Mouse (Mus musculus) embryonic fibroblast, embryonic 13.5 days (primary cell): Measurements from ENCODE around the gene Ifi202b.

Source experiments
- CTCF ChIP-seq: IDR thresholded peaks from 2 replicates; pipeline ENCODE4 v1.5.1; 2011; ENCODE audit warnings: mild to moderate bottlenecking, control low read depth, low read length, moderate library complexity, borderline replicate concordance; ENCODE audit not compliant: insufficient read depth
- POLR2A ChIP-seq: IDR thresholded peaks from 2 replicates; pipeline ENCODE4 v1.6.1; 2011; ENCODE audit warnings: low read depth, mild to moderate bottlenecking, control low read depth, low read length, moderate library complexity

DNA sequence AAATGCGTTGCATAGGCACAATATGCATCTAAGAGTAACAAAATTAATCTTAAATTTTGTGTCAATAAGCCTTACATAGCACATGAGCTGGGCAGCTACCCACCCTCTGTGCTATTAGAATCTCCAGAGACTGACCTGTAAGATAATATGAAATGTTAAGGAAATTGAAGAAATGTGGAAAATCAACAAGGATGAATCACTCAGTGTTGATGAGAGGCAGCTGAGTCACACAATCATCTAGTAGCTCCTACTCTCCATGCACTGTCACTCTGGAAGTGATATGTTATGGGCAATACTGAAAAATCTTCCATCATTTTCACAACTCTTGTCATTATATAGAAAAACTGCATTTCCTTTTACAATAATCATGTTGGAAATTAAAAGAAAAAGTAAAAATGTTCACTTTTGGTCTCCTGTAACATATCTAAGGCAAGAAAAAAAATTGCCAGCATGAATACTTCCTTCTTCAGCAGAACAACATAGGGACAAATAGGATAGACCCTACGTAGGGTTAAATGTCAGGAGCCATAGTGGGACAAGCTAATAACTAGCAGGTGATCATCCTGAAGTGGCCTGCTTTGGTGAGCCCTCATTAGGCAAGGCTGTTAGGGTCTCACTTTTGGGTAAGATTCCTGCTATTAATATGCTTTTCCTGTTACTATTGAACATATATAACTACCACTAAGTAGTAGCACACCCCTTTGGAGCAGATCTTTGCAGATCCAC is 27.3 kb downstream of the Ifi202b start:
- TF ChIP-seq POLR2A (no peak), CTCF (no peak)
